Mouse (Mus musculus): ENCODE results near the gene Dmrt2.

- TF ChIP-seq POLR2A (IDR thresholded peaks at IDR 0.05; ENCODE audit: insufficient read depth, low read depth, low read length) (no peak), CTCF (IDR thresholded peaks at IDR 0.05) (no peak)
These were observed 19.7 kb upstream of the Dmrt2 start for GRCm38 (mm10) chr19:25652560-25652959.

Data from heart, adult 2 months (tissue).